Mouse (Mus musculus) olfactory bulb, adult 2 months (tissue): ENCODE results near the gene Cep89.

Source experiments
- CTCF ChIP-seq: fragments of 200-500 bp; IDR thresholded peaks from 2 replicates; pipeline ENCODE4 v1.5.1; 2012; ENCODE audit warnings: low read depth, mild to moderate bottlenecking, low read length, moderate library complexity; ENCODE audit not compliant: insufficient read depth
- POLR2A ChIP-seq: fragments of 200-500 bp; IDR thresholded peaks from 2 replicates; pipeline ENCODE4 v1.6.1; 2012; ENCODE audit warnings: mild to moderate bottlenecking, low read depth, low read length, moderate library complexity; ENCODE audit not compliant: insufficient read depth

GRCm38 (mm10) chr7:35372483-35373017, 24.3 kb upstream of the Cep89 start:
- TF ChIP-seq CTCF: no peak
- TF ChIP-seq POLR2A: no peak
